Mouse (Mus musculus) forebrain, postnatal 0 days (tissue): Measurements from ENCODE around the gene Olfr152. TPM values are rescaled to one million over a fixed set of nuclear protein-coding genes. Genes with fewer than 3 reads are reported as not detected.

Experiments
- ATAC-seq: fragments of 200-750 bp; cut with Nextera tagmentation; 2 replicates; pipeline ENCODE4 v1.8.0; 2017; ENCODE audit warnings: mild to moderate bottlenecking, moderate library complexity
- DNase-seq: peaks from one replicate; pipeline ENCODE4 v3.0.0-alpha.2; 2015
- H3K27ac ChIP-seq: fragments of 300-500 bp; sonication (generic); 2 replicates; pipeline ENCODE4 v1.5.1; 2014; ENCODE audit warnings: low read depth, mild to moderate bottlenecking, antibody characterized with exemption, low read length, moderate library complexity, mixed read lengths
- H3K27me3 ChIP-seq: fragments of 300-500 bp; sonication (generic); 2 replicates; pipeline ENCODE4 v1.6.1; 2014; ENCODE audit warnings: mild to moderate bottlenecking, low read length, mixed read lengths; ENCODE audit not compliant: insufficient read depth
- H3K36me3 ChIP-seq: fragments of 300-500 bp; sonication (generic); 2 replicates; pipeline ENCODE4 v1.6.1; 2014; ENCODE audit warnings: mild to moderate bottlenecking, moderate library complexity; ENCODE audit not compliant: insufficient read depth
- H3K4me1 ChIP-seq: fragments of 300-500 bp; sonication (generic); 2 replicates; pipeline ENCODE4 v1.6.1; 2014; ENCODE audit warnings: antibody characterized with exemption; ENCODE audit not compliant: insufficient read depth
- H3K4me2 ChIP-seq: fragments of 300-500 bp; sonication (generic); 2 replicates; pipeline ENCODE4 v1.6.1; 2014; ENCODE audit warnings: low read depth, mild to moderate bottlenecking, moderate library complexity
- H3K4me3 ChIP-seq: fragments of 300-500 bp; sonication (generic); 2 replicates; pipeline ENCODE4 v1.5.1; 2014; ENCODE audit warnings: low read depth, low read length, mixed read lengths
- H3K9ac ChIP-seq: fragments of 300-500 bp; sonication (generic); 2 replicates; pipeline ENCODE4 v1.6.1; 2014; ENCODE audit warnings: mild to moderate bottlenecking
- H3K9me3 ChIP-seq: fragments of 300-500 bp; sonication (generic); 2 replicates; pipeline ENCODE4 v1.6.1; 2016; ENCODE audit warnings: low read length
- CTCF ChIP-seq: sonication (generic); IDR thresholded peaks from 2 replicates; pipeline ENCODE4 v1.5.1; 2016; ENCODE audit warnings: antibody characterized with exemption, control low read depth, low read depth
- WGBS: fragments of 180-500 bp; shearing (Covaris S2); extraction: QIAGEN DNeasy Blood & Tissue Kit; methylation state at CpG from one replicate; pipeline ENCODE4 v1.1.7; 2014; 5-methylcytosine and 5-hydroxymethylcytosine counted together
- polyA plus RNA-seq: library from polyadenylated mRNA; unstranded; fragments of >200 nt; fragmentation: Nextera tagmentation; extraction: Ambion mirVana; gene quantifications from 2 replicates; pipeline ENCODE4 v1.2.1, GENCODE M21; 2015
- total RNA-seq: library from RNA; depleted of rRNA; stranded (reverse); fragments of >200 nt; gene quantifications from 2 replicates; pipeline ENCODE4 v1.2.3, GENCODE M21; 2014; rRNA removed

The Olfr152 gene
- not detected in 2 replicates for total RNA-seq
- not detected in 2 replicates for polyA plus RNA-seq

DNA sequence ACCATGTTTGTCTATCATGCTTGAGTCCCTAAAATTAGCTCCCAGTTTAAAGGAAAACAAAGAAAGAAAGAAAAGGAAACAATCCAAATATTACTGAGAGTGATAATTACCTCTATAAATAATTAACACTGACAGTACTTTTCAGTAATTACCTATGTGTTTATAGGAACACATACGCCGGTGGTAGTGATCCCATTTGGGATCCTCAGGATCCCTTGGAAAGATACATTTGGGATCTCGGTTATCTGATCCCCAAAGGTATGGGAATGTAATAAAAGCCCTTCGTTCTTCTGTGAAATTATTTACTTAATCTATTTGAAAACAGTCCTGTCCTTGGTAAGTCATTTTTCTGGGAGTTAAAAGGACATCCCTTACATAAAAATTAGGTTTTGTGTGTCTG lies at the start of gene Olfr152:
Olfr152 (plus strand) TSS at position 301 of the 400 bp plus-strand sequence.
- Histone ChIP-seq H3K4me1 (no peaks in the 10 kb centered on the region), H3K4me3 (no peak within 1 kb of the TSS), H3K9me3 (no peaks in the 10 kb centered on the region), H3K9ac (no peak within 1 kb of the TSS), H3K27me3 (no peaks in the 10 kb centered on the region), H3K27ac (no peak within 1 kb of the TSS), H3K36me3 (no peaks in the 10 kb centered on the region), H3K4me2 (no peak within 1 kb of the TSS)
- ATAC-seq = no peak
- WGBS = 73% methylated on average over 4 of the region's 4 CpGs
- no peak for TF ChIP-seq CTCF
- no peak for DNase-seq

DNA sequence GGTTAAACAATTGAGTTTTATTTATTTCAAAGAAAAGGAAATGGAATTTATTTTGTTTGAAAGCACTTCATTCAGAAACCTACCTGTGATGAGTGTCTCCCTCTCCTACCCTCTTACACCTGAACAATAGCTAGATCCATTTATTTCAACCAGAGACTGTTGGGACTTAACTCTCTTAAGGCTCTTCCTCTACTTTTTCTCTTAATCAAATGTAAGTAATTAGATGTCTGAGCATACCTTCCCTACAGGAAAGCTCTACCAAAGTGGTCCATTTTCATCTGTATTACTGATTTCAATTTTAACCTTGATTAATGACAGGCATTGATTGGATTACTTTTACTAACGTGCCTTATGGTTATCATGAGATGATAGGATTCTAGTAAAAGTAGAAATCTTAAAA lies 39.4 kb upstream of the Olfr152 start, which contains the start of gene Olfr1138:
Olfr1138 (minus strand) TSS at position 101 of the 400 bp plus-strand sequence.
- no peaks in the 10 kb centered on the region for H3K27me3 ChIP-seq
- DNase-seq (no peak), ATAC-seq (no peak)
- H3K36me3 ChIP-seq = no peaks in the 10 kb centered on the region
- no peak within 1 kb of the TSS for H3K27ac ChIP-seq
- H3K4me1 ChIP-seq = no peaks in the 10 kb centered on the region
- H3K4me3 ChIP-seq = no peak within 1 kb of the TSS
- H3K4me2 ChIP-seq = no peak within 1 kb of the TSS
- 84% methylated on average over 1 of the region's 1 CpGs for WGBS
- no peaks in the 10 kb centered on the region for H3K9me3 ChIP-seq
- TF ChIP-seq CTCF = no peak
- no peak within 1 kb of the TSS for H3K9ac ChIP-seq

DNA sequence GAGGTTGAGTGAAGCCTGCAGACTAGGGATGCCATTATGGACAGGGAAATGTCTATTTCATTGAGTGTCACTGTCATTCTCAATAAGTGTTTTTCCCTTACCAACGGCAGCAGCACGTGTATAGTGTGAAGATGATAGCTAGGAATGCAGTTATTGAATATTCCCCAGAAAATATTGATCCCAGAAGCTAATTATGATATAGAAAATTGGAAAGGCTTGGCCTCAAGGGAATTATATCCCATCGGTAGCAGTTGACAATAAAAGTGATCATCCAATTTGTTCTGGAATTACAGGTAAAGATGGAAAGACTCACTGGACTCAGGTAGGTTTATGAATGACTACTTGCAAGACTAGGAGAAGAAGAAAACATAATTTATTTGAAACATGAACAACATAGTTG lies 35.8 kb upstream of the Olfr152 start, which contains the start of gene Olfr1140:
Olfr1140 (plus strand) TSS at position 301 of the 400 bp plus-strand sequence.
- H3K27me3 ChIP-seq = no peaks in the 10 kb centered on the region
- H3K4me3 ChIP-seq = no peak within 1 kb of the TSS
- TF ChIP-seq CTCF = no peak
- no peaks in the 10 kb centered on the region for H3K36me3 ChIP-seq
- no peaks in the 10 kb centered on the region for H3K4me1 ChIP-seq
- WGBS = 83% methylated on average over 3 of the region's 3 CpGs
- H3K9me3 ChIP-seq = no peaks in the 10 kb centered on the region
- DNase-seq (no peak), ATAC-seq (no peak)
- no peak within 1 kb of the TSS for H3K4me2 ChIP-seq
- H3K9ac ChIP-seq = no peak within 1 kb of the TSS
- no peak within 1 kb of the TSS for H3K27ac ChIP-seq

DNA sequence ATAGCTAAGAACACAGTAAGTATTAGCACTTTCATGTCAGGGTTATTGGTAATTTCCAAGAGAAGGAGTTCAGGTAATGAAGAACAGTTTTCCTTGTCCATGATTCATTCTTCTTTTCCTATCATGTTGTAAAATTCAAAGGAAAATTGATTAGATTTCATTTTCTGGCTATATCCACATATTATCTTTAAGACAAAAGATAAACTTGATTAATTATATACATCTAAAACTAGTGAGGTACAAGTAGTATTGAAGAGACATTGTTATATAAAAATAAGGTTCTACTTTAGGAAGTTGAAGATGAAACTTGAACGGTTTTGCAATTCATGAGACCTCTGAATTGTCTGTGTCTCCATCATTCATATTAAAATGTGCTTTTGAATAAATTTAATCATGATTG lies 25.4 kb upstream of the Olfr152 start, which contains the start of gene Olfr1141:
Olfr1141 (minus strand) TSS at position 101 of the 400 bp plus-strand sequence.
- Histone ChIP-seq H3K4me3 (no peak within 1 kb of the TSS), H3K9ac (no peak within 1 kb of the TSS), H3K36me3 (no peaks in the 10 kb centered on the region), H3K9me3 (no peaks in the 10 kb centered on the region), H3K27ac (no peak within 1 kb of the TSS), H3K4me2 (no peak within 1 kb of the TSS), H3K27me3 (no peaks in the 10 kb centered on the region), H3K4me1 (no peaks in the 10 kb centered on the region)
- WGBS = 70% methylated on average over 1 of the region's 1 CpGs
- DNase-seq = no peak
- no peak for TF ChIP-seq CTCF
- no peak for ATAC-seq

DNA sequence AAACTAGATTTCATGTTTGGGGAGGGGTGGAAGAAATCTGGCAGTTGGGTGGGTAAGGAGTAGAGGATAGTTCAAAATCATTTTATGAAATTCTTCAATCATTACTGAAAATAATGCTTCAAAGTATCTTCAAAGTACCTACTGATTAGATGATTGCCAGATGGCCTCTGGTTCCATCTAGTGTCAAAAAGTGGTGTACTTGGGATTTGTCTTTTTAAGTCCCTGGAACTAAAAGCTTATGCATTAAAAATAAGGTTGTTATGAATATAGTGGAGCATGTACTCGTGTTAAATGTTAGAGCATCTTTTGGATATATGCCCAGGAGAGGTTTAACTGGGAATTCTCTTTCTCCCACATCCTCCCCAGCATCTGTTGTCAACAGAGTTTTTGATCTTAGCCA lies 3.1 kb upstream of the Olfr152 start:
- no peak for ATAC-seq
- H3K36me3 ChIP-seq = no peaks in the 10 kb centered on the region
- peak; percentile 4 for DNase-seq
- no peaks in the 10 kb centered on the region for H3K27me3 ChIP-seq
- no peak overlapping the region for H3K4me2 ChIP-seq
- no peak overlapping the region for H3K9ac ChIP-seq
- 49% methylated on average over 1 of the region's 1 CpGs for WGBS
- no peaks in the 10 kb centered on the region for H3K4me1 ChIP-seq
- no peak overlapping the region for H3K4me3 ChIP-seq
- H3K27ac ChIP-seq = no peak overlapping the region
- H3K9me3 ChIP-seq = no peaks in the 10 kb centered on the region
- 0 out of 2 replicates have a peak, but pooled peaks have one; percentile 13 for TF ChIP-seq CTCF

DNA sequence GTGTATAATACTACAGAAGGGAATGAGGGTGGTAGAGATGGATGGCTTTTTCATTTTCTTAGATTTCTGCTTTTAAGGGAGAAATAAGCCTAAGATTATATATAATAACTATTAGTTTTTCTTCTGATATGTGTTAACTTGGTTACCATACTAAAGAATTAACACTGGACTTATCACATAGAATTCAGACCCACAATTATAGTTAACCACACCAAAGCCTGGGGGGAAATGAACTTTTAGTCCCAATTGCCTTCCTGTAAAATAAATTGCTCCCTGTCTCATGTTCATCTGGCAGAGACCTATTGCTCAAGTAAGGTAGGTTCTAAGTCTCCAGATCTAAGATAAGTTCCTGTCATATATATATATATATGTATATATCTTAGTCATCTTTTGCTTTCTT lies 21.0 kb downstream of the Olfr152 start, which contains the start of gene Olfr1143:
Olfr1143 (plus strand) TSS at position 301 of the 400 bp plus-strand sequence.
- DNase-seq (no peak), ATAC-seq (no peak)
- no peaks in the 10 kb centered on the region for H3K4me1 ChIP-seq
- no peaks in the 10 kb centered on the region for H3K9me3 ChIP-seq
- no peak within 1 kb of the TSS for H3K4me3 ChIP-seq
- H3K27ac ChIP-seq = no peak within 1 kb of the TSS
- no peaks in the 10 kb centered on the region for H3K36me3 ChIP-seq
- no peak for TF ChIP-seq CTCF
- no peak within 1 kb of the TSS for H3K4me2 ChIP-seq
- no peak within 1 kb of the TSS for H3K9ac ChIP-seq
- H3K27me3 ChIP-seq = no peaks in the 10 kb centered on the region

DNA sequence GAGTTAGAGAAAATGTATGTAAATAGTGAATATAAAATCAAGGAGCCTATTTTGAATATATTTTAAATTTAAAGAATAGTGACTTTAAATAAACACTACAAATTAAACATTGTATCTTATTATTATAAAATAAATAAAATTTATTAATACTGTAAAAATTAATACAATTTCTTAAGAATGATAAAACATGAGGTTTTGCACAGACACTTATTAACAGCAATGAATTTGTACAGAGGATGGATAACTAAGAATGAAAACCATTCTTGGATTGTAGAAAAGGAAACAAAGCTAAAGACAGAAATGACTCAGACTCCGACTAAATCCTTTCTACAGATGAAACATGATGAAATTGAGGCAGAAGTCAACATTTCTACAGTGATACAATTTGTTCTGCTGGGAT lies 30.2 kb downstream of the Olfr152 start, which contains the start of gene Olfr1145:
Olfr1145 (plus strand) TSS at position 301 of the 400 bp plus-strand sequence.
- ATAC-seq (no peak), DNase-seq (no peak)
- no peaks in the 10 kb centered on the region for H3K4me1 ChIP-seq
- no peak within 1 kb of the TSS for H3K27ac ChIP-seq
- no peak for TF ChIP-seq CTCF
- H3K36me3 ChIP-seq = no peaks in the 10 kb centered on the region
- no peak within 1 kb of the TSS for H3K9ac ChIP-seq
- H3K27me3 ChIP-seq = no peaks in the 10 kb centered on the region
- WGBS = 86% methylated on average over 1 of the region's 1 CpGs
- H3K9me3 ChIP-seq = no peaks in the 10 kb centered on the region
- no peak within 1 kb of the TSS for H3K4me2 ChIP-seq
- no peak within 1 kb of the TSS for H3K4me3 ChIP-seq
